Mouse (Mus musculus) brown adipose tissue, adult 24 weeks (tissue): ENCODE measurements around the gene Ddx46. TPM values are rescaled to one million over a fixed set of nuclear protein-coding genes. Genes with fewer than 3 reads are reported as not detected.
"Not testable (repeated sequence)": the region's sequence is repeated elsewhere in the genome, so short reads cannot be mapped to it uniquely, and the experiment has no call there.

Experiments
- H3K27ac ChIP-seq: fragments of 200-500 bp; replicated peaks from 2 replicates; pipeline ENCODE4 v1.5.1; 2012; ENCODE audit warnings: low read depth, mild to moderate bottlenecking, low read length
- H3K4me1 ChIP-seq: fragments of 200-500 bp; 2 replicates; pipeline ENCODE4 v1.6.1; 2012; ENCODE audit warnings: low read length, mixed read lengths; ENCODE audit not compliant: control insufficient read depth, insufficient read depth, insufficient read length
- H3K4me3 ChIP-seq: fragments of 200-500 bp; 2 replicates; pipeline ENCODE4 v1.5.1; 2012; ENCODE audit warnings: low read depth, mild to moderate bottlenecking, low read length, moderate library complexity; ENCODE audit not compliant: insufficient read depth
- polyA plus RNA-seq: library from polyadenylated mRNA; stranded (reverse); fragments of >200 nt; gene quantifications from 2 replicates; pipeline ENCODE4 v1.2.4, GENCODE M21; 2012; ENCODE audit not compliant: missing spikeins, insufficient read depth, insufficient read length

The Ddx46 gene
- polyA plus RNA-seq, 1 experiment = 16.4 TPM

GRCm38 (mm10) chr13:55686107-55686633, 51.3 kb downstream of the Ddx46 start:
- Histone ChIP-seq H3K27ac (no peak overlapping the region), H3K4me1 (no peaks in the 10 kb centered on the region), H3K4me3 (no peak overlapping the region)

DNA sequence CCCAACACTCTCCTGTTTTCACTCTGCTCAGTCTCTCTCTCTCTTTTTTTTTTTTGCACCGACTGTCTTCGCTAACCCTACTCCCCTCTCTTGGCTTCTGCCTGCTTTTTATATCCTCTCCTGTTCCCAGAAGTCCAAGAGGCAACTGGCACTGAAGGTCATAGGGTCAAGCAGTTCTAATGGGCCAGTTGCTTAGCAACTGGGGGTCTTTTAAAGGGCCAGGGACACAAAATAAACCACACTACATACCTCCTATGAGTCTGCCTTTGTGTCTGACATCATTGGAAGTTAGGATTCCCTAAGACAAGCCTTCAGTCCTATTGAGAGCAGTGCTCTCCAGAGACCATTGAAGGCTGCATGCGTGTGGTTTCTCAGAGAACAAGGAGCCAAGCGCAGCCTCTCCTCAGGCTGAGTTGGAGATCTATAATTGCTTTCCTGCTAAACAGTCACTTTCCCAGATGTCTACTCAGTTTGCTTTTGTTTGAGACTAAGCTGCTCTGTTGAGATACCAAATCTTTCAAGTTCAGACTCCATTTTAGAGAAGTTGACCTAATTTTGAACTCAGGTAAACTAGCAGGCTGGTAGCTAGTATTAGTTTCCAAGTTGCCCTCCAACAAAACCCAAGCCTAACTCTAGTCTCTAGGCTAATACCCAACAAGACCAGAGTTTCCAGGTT, 53.2 kb downstream of the Ddx46 start:
- Histone ChIP-seq H3K4me1 (no peaks in the 10 kb centered on the region), H3K4me3 (no peak overlapping the region), H3K27ac (no peak overlapping the region)

DNA sequence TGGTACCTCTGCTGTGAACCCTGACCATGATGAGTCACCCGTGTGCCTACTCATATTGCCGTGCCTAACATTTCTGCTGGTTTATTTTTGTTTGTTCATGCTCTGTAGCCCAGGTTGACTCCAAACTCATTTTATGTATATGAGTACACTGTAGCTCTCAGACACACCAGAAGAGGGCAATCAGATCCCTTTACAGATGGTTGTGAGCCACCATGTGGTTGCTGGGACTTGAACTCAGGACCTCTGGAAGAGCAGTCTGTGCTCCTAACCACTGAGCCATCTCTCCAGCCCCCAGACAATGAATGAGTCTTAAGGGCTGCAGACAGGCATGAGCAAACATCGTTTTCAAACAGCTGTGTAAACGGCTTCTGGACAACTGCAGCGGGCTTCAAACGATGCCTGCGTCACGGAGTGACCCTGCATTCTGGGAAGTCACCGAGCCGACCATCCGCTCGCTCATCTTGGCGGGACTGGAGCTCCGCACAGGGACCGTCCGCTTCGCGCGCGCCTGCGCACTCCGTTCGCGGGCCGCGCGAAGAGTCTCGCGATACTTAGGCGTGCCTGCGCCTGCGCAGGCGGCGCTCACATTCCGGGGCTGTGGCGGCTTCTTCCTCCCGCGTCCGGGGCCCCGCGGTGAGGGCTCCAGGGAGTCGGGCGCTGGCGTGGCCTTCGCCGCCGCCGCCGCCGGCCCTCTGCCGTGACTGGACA, 57.9 kb downstream of the Ddx46 start, which contains the start of gene B230219D22Rik:
Gene B230219D22Rik (plus strand): TSS at position 590 of the 708 bp plus-strand sequence.
- peaks cover 7% of the 10 kb centered on the region for H3K4me1 ChIP-seq
- H3K27ac ChIP-seq = peak within 1 kb of the TSS; percentile 77
- H3K4me3 ChIP-seq = peak within 1 kb of the TSS; percentile 99

DNA sequence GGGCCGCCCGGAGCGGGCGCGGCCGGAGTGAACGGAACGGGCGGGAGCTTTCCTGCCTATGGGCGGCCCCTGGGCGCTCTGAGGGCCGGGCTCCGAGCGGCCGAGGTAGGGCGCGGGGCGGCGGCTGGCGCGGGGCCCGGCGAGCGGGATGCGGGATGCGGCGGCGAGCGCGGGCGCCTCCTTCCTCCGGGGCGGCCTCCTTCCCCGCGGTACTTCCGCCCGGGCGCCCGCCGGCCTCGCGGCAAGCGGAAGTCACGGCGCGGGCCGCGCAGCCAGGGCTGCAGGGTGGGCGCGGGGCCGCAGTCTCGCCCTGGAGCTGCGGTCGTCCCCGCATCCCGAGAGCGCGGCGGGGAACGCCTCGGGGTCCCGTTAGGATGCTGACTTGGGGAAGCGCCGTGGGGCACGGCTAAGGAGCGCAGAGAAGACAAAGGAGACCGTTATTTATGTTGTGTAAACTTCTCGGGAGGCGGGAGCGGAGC, 58.5 kb downstream of the Ddx46 start:
- Histone ChIP-seq H3K27ac (peak overlapping the region; percentile 77), H3K4me3 (peak overlapping the region; percentile 99)

DNA sequence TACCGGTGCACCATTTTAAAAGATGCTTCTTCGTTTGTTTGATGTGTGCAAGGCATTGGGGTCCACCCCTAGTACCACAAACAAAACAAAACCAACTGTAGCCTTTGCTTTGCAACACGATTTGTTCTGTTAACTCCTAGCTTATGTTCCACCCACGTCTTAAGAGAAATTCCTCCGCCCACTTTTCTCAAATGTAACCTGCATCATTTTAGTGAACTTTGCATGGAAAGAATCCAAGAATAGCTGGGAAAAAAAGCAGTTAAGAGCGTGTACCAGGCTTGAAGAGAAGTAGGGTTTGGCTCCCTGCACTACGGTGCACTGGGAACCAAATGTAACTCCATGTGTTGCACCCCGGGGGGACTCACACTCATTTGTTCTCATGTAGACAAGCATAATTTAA, 59.3 kb downstream of the Ddx46 start:
- no peak overlapping the region for H3K27ac ChIP-seq
- peaks cover 7% of the 10 kb centered on the region for H3K4me1 ChIP-seq

More for the DNA sequence above, 58.5 kb downstream of the Ddx46 start:
- peaks cover 7% of the 10 kb centered on the region for H3K4me1 ChIP-seq

DNA sequence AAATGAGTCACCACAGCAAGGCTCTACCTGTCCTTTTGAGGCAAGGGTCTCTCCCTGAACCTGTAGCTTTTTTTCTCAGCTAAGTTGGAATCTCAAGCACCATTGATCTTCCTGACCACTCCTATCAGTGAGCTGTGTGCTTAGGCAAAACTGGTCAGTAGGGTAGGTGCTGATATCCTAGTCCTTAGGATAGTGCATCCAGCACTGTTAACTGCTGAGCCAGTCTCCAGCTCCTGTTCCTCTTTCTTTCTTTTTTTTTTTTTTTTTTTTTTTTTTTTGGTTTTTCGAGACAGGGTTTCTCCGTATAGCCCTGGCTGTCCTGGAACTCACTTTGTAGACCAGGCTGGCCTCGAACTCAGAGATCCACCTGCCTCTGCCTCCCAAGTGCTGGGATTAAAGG, 61.2 kb downstream of the Ddx46 start:
- not testable (repeated sequence) for H3K4me3 ChIP-seq, H3K4me1 ChIP-seq, H3K27ac ChIP-seq

More for the DNA sequence above, 59.3 kb downstream of the Ddx46 start:
- H3K4me3 ChIP-seq = peak overlapping the region; percentile 99

- Histone ChIP-seq H3K27ac (no peak overlapping the region), H3K4me3 (no peak overlapping the region), H3K4me1 (no peaks in the 10 kb centered on the region)
Observed at GRCm38 (mm10) chr13:55704301-55704700, 69.5 kb downstream of the Ddx46 start.

DNA sequence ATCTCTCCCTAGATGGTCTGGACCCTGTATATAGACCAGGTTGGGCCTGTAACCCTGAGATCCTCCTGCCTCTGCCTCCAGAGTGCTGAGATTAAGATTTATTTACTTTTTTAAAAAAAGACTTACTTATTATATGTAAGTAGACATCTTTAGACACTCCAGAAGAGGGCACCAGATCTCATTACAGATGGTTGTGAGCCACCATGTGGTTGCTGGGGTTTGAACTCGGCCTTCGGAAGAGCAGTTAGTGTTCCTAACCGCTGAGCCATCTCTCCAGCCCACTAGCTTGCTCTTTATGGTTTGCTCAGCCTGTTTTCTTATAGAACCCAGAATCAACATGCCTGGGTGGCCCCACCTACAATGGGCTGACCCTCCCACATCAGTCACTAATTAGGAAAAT, 78.0 kb downstream of the Ddx46 start:
- Histone ChIP-seq H3K4me3 (no peak overlapping the region), H3K27ac (no peak overlapping the region), H3K4me1 (peaks cover 3% of the 10 kb centered on the region; the same call in 1 of the 2 replicates)

DNA sequence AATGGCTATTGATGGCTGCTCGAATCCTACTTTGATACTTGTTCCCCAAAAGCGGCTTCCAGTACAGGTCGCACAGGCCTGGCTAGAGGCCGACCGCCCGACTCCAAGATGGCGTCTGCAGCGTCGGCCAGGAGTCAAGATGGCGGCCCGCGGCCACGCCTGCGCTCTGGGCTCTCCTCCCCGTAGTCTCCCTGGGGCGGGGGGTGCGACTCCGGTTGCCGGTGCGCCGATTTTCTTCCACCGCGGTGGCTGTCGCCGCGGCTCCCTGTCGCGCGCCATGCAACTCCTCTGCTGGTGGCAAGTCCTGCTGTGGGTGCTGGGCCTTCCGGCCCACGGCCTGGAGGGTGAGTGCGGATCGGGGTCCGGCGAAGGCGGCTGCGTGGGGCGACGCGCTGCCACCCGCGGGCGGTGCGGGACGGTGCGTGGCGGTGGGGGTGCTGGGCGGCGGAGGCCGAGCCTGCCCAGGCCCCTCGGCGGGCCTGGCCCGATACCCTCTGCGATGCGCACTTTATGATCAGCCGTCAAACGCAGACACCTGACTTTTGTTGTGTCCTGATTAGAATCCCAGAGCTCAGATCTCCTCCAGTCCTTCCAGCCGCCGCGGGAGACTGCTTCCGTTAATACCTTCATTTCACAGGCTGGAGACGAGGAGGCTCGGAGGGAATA, 79.8 kb downstream of the Ddx46 start, which contains the start of gene Txndc15:
Gene Txndc15 (plus strand): TSS at position 150 of the 666 bp plus-strand sequence.
- Histone ChIP-seq H3K4me3 (peak within 1 kb of the TSS; percentile 95), H3K4me1 (peaks cover 3% of the 10 kb centered on the region; the same call in 1 of the 2 replicates), H3K27ac (peak within 1 kb of the TSS; percentile 71)

DNA sequence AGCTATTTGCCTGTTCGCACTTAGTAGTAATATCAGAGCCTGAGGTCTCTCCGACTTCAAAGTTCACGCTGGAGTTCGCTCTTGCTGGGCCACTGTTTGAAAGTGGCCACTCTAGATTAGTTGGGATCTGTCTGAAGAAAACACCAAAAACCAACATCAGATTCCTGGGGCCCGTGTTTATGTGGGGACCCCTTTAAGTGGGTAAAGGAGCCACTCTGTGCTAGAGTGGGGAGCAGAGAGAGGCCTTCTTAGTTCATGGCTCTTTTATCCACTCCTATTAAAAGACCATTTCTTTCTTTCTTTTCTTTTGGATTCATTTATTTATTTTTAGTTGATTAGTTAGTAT, 80.3 kb downstream of the Ddx46 start:
- Histone ChIP-seq H3K27ac (peak overlapping the region; percentile 71), H3K4me3 (peak overlapping the region; percentile 95), H3K4me1 (peaks cover 3% of the 10 kb centered on the region; the same call in 1 of the 2 replicates)

DNA sequence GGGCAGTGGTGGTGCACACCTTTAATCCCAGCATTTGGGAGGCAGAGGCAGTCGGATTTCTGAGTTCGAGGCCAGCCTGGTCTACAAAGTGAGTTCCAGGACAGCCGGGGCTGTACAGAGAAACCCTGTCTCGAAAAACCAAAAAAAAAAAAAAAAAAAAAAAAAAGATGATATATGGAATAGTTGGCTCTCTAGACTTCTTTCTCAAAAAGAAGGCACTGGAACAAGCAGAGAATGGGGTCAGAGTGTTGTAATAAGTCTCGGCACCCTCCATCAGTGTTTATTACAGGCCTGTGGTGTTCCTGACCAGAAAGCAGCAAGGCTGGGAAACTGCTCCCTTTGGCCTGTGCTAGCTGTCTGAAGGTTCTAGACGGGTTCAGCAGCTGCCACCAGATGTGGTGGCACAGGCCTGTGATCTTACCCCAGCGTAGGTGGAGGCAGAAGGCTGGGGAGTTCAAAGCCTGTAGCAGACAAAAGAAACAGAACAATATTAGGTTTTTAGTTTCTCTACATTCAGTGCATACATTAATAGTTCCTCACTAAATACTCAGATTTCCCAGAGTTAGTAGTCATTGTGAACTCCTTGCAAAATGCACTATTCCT, 81.2 kb downstream of the Ddx46 start:
- no peak overlapping the region for H3K4me3 ChIP-seq
- no peak overlapping the region for H3K27ac ChIP-seq
- H3K4me1 ChIP-seq = peaks cover 3% of the 10 kb centered on the region; the same call in 1 of the 2 replicates

DNA sequence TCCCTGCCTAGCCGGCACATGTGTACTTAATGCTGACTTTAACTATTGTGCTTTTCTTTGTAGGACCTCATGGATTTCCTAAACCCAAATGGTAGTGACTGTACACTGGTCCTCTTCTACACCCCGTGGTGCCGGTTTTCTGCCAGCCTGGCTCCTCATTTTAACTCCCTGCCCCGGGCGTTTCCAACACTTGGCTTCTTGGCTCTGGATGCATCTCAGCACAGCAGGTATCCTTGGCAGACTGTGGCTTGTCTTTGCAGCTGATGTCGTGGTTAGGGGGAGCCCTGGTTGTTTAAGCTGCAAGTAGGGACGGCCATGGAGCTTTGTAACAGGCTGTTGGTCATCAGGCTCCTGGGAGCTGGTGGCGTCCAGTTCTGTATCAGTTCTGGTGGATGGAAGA, 86.7 kb downstream of the Ddx46 start:
- Histone ChIP-seq H3K4me3 (no peak overlapping the region), H3K4me1 (no peaks in the 10 kb centered on the region), H3K27ac (no peak overlapping the region)

GRCm38 (mm10) chr13:55721995-55722394, 87.2 kb downstream of the Ddx46 start:
- no peak overlapping the region for H3K4me3 ChIP-seq
- no peaks in the 10 kb centered on the region for H3K4me1 ChIP-seq
- H3K27ac ChIP-seq = no peak overlapping the region

DNA sequence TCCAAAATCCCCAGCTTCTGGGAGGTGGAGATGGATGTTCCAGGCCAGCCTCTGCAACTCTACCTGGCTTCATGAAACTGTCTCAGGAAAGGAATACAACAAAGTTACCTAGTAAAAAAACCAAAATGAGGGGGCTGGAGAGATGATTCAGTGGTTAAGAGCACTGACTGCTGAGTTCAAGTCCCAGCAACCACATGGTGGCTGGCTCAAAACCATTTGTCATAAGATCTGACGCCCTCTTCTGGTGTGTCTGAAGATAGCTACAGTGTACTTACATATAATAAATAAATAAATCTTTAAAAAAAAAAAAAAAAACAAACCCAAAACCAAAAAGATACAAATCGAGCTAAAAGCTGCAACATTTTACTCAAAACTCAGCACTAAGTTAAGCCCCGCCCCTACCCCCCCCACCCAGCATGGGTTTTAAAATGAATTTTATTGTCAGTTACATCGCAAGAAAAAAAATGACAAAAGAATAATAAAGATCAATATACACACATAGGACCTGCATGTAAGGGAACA, 91.8 kb downstream of the Ddx46 start:
- Histone ChIP-seq H3K27ac (peak overlapping the region; percentile 73), H3K4me3 (peak overlapping the region; percentile 88), H3K4me1 (no peaks in the 10 kb centered on the region)
